Mouse (Mus musculus) heart, adult 2 months (tissue): ENCODE measurements around the gene Wnk4. TPM values are rescaled to one million over a fixed set of nuclear protein-coding genes. Genes with fewer than 3 reads are reported as not detected.
A peak's percentile ranks its signal among the peaks of the same experiment; 100 is the strongest.

ENCODE experiments used
- DNase-seq, 2 experiments: peaks; one replicate each; pipeline ENCODE4 v3.0.0; 2021
- H3K27ac ChIP-seq: fragments of 200-600 bp; 2 replicates; pipeline ENCODE4 v1.8.1; 2022
- H3K27me3 ChIP-seq: fragments of 200-500 bp; 2 replicates; pipeline ENCODE4 v1.6.1; 2012; ENCODE audit warnings: mild to moderate bottlenecking, low read length, inconsistent platforms, mixed read lengths; ENCODE audit not compliant: control insufficient read depth, insufficient read depth
- H3K36me3 ChIP-seq: fragments of 200-500 bp; 2 replicates; pipeline ENCODE4 v1.6.1; 2012; ENCODE audit warnings: low read length, inconsistent platforms; ENCODE audit not compliant: control insufficient read depth, insufficient read depth
- H3K4me1 ChIP-seq: fragments of 200-500 bp; 2 replicates; pipeline ENCODE4 v1.6.1; 2011; ENCODE audit warnings: low read length; ENCODE audit not compliant: control insufficient read depth, insufficient read depth
- H3K4me3 ChIP-seq: fragments of 200-600 bp; 2 replicates; pipeline ENCODE4 v1.8.1; 2022
- H3K79me2 ChIP-seq: fragments of 200-500 bp; replicated peaks from 2 replicates; pipeline ENCODE4 v1.6.1; 2012; ENCODE audit warnings: mild to moderate bottlenecking, inconsistent platforms, low read length, moderate library complexity, mixed read lengths; ENCODE audit not compliant: control insufficient read depth, insufficient read depth
- H3K9ac ChIP-seq: fragments of 200-500 bp; 2 replicates; pipeline ENCODE4 v1.6.1; 2012; ENCODE audit warnings: low read depth, mild to moderate bottlenecking, control low read depth, inconsistent platforms, low read length, mixed read lengths
- CTCF ChIP-seq: fragments of 200-600 bp; IDR thresholded peaks from 2 replicates; pipeline ENCODE4 v1.8.1; 2022; ENCODE audit warnings: antibody characterized with exemption, mild to moderate bottlenecking, moderate library complexity
- EP300 ChIP-seq: fragments of 200-500 bp; IDR thresholded peaks from 2 replicates; pipeline ENCODE4 v1.6.1; 2011; ENCODE audit warnings: low read depth, low read length, control low read depth; ENCODE audit not compliant: insufficient read depth
- POLR2A ChIP-seq: fragments of 200-500 bp; IDR thresholded peaks from 2 replicates; pipeline ENCODE4 v1.6.1; 2011; ENCODE audit warnings: mild to moderate bottlenecking, low read depth, low read length, control low read depth; ENCODE audit not compliant: insufficient read depth
- WGBS: fragments of 180-500 bp; shearing (Covaris S2); methylation state at CpG from one replicate; pipeline ENCODE4 v1.1.7; 2018; 5-methylcytosine and 5-hydroxymethylcytosine counted together
- intact Hi-C: fragments of 180-260 bp; cut with DNase I; formaldehyde crosslinking; loops from one replicate; pipeline ENCODE4 v1.15.1; 2025
- polyA plus RNA-seq: library from polyadenylated mRNA; depleted of rRNA; stranded (reverse); fragments of >200 nt; gene quantifications from 2 replicates; pipeline ENCODE4 v1.2.3, GENCODE M21; 2012
- total RNA-seq, 2 experiments: library from RNA; stranded (reverse); gene quantifications; 2 replicates each; pipeline ENCODE4 v1.2.3; 2021

The Wnk4 gene
- total and polyA plus RNA-seq, 3 experiments: 9.2 to 13.9 (median 12.6) TPM

GRCm38 (mm10) chr11:101275309-101275708 is 14.9 kb downstream of the Wnk4 start:
- intact Hi-C loops: no loop called here
- no peak for DNase-seq
- Histone ChIP-seq H3K27ac (no peak overlapping the region), H3K4me3 (no peak overlapping the region), H3K27me3 (no peaks in the 10 kb centered on the region), H3K4me1 (peaks cover 7% of the 10 kb centered on the region), H3K79me2 (no peaks in the 10 kb centered on the region), H3K9ac (no peak overlapping the region), H3K36me3 (no peaks in the 10 kb centered on the region; the same call in 1 of the 2 replicates)
- 81% methylated on average over 4 of the region's 4 CpGs for WGBS
- TF ChIP-seq CTCF (no peak), EP300 (no peak), POLR2A (no peak)

GRCm38 (mm10) chr11:101276319-101277070 is 16.1 kb downstream of the Wnk4 start:
- WGBS: 47% methylated on average over 27 of the region's 27 CpGs
- intact Hi-C loops: loop anchor here (2.0 kb wide), 1 partner anchor 14 kb away; no protein-coding TSS in a partner anchor
- peaks cover 7% of the 10 kb centered on the region for H3K4me1 ChIP-seq
- H3K27ac ChIP-seq: no peak overlapping the region
- no peak overlapping the region for H3K4me3 ChIP-seq
- no peaks in the 10 kb centered on the region for H3K79me2 ChIP-seq
- H3K9ac ChIP-seq: no peak overlapping the region
- H3K27me3 ChIP-seq: no peaks in the 10 kb centered on the region
- H3K36me3 ChIP-seq: no peaks in the 10 kb centered on the region; the same call in 1 of the 2 replicates
- TF ChIP-seq CTCF (no peak), POLR2A (no peak), EP300 (no peak)
- DNase-seq: no peak

- no peak overlapping the region for H3K9ac ChIP-seq
- no peaks in the 10 kb centered on the region for H3K79me2 ChIP-seq
- H3K4me3 ChIP-seq: peak overlapping the region; percentile 93
- peaks cover 7% of the 10 kb centered on the region for H3K4me1 ChIP-seq
- no peak overlapping the region for H3K27ac ChIP-seq
- H3K36me3 ChIP-seq: no peaks in the 10 kb centered on the region; the same call in 1 of the 2 replicates
- TF ChIP-seq POLR2A: no peak
- TF ChIP-seq EP300: no peak
- H3K27me3 ChIP-seq: no peaks in the 10 kb centered on the region
- intact Hi-C loops: loop anchor here (2.0 kb wide), 2 partner anchors 15 to 25 kb away; partner anchors contain the start of gene Vps25
- no peak for DNase-seq
- WGBS: 48% methylated on average over 12 of the region's 12 CpGs
Measured at GRCm38 (mm10) chr11:101277381-101278222, 17.2 kb downstream of the Wnk4 start.

GRCm38 (mm10) chr11:101278223-101279192 is 18.1 kb downstream of the Wnk4 start, which contains the start of the genes Cntd1 and Coa3:
TSS of gene Cntd1 (plus strand) at chr11:101279012.
TSS of gene Coa3 (minus strand) at chr11:101279114.
- peak; percentile 39 for TF ChIP-seq CTCF
- TF ChIP-seq POLR2A: peak; percentile 90
- no peak for TF ChIP-seq EP300
- intact Hi-C loops: loop anchor here (2.0 kb wide), 1 partner anchor 26 kb away; the partner anchor contains the start of gene Vps25
- 8% methylated on average over 45 of the region's 45 CpGs for WGBS
- Histone ChIP-seq H3K27ac (peak within 1 kb of the TSS; percentile 87), H3K4me3 (peak within 1 kb of the TSS; percentile 93), H3K36me3 (no peaks in the 10 kb centered on the region; the same call in 1 of the 2 replicates), H3K27me3 (no peaks in the 10 kb centered on the region), H3K4me1 (peaks cover 7% of the 10 kb centered on the region), H3K9ac (peak within 1 kb of the TSS; percentile 71), H3K79me2 (no peaks in the 10 kb centered on the region)
- peak; percentile 83 to 89 for DNase-seq

- Histone ChIP-seq H3K4me3 (peak overlapping the region; percentile 93), H3K36me3 (no peaks in the 10 kb centered on the region; the same call in 1 of the 2 replicates), H3K9ac (peak overlapping the region; percentile 15; the same call in 1 of the 2 replicates), H3K79me2 (no peaks in the 10 kb centered on the region), H3K27ac (peak overlapping the region; percentile 87), H3K4me1 (peaks cover 7% of the 10 kb centered on the region), H3K27me3 (no peaks in the 10 kb centered on the region)
- no peak for TF ChIP-seq POLR2A
- TF ChIP-seq EP300: no peak
- TF ChIP-seq CTCF: no peak
- intact Hi-C loops: loop anchor here (2.0 kb wide), 1 partner anchor 26 kb away; the partner anchor contains the start of gene Vps25
- no peak for DNase-seq
- 51% methylated on average over 14 of the region's 14 CpGs for WGBS
Measured at GRCm38 (mm10) chr11:101279193-101279569, 18.8 kb downstream of the Wnk4 start.
